Mouse (Mus musculus) fibroblast of lung, adult 2 months (primary cell): ENCODE results near the gene Wdr62.
"Not testable (repeated sequence)": the region's sequence is repeated elsewhere in the genome, so short reads cannot be mapped to it uniquely, and the experiment has no call there.

ENCODE experiments used
- DNase-seq: peaks from one replicate; pipeline ENCODE4 v3.0.0-alpha.2; 2011; ENCODE audit warnings: low read depth

The Wdr62 gene

GRCm38 (mm10) chr7:30265531-30265930 is 14.7 kb downstream of the Wdr62 start:
- no peak for DNase-seq

GRCm38 (mm10) chr7:30265041-30265440 is 15.2 kb downstream of the Wdr62 start:
- DNase-seq = no peak

GRCm38 (mm10) chr7:30251956-30252954 is 28.0 kb downstream of the Wdr62 start:
- no peak for DNase-seq

- DNase-seq = not testable (repeated sequence)
Measured at GRCm38 (mm10) chr7:30237374-30237773, 42.8 kb downstream of the Wdr62 start.

- DNase-seq = no peak
Measured at GRCm38 (mm10) chr7:30235625-30236024, 44.6 kb downstream of the Wdr62 start, which contains the start of gene Ovol3. Gene Ovol3, minus strand, starts transcription at chr7:30235725.

GRCm38 (mm10) chr7:30235091-30235490 is 45.1 kb downstream of the Wdr62 start:
- no peak for DNase-seq

GRCm38 (mm10) chr7:30234276-30234858 is 45.9 kb downstream of the Wdr62 start:
- DNase-seq = no peak

GRCm38 (mm10) chr7:30233387-30233786 is 46.8 kb downstream of the Wdr62 start:
- DNase-seq = no peak

GRCm38 (mm10) chr7:30232631-30233148 is 47.5 kb downstream of the Wdr62 start:
- DNase-seq = peak; percentile 33

GRCm38 (mm10) chr7:30231669-30232454 is 48.4 kb downstream of the Wdr62 start, which contains the start of the genes Polr2i and Tbcb:
Gene Polr2i, plus strand, starts transcription at chr7:30231948.
Gene Tbcb, minus strand, starts transcription at chr7:30232272.
- DNase-seq = peak; percentile 99

GRCm38 (mm10) chr7:30231328-30231668 is 48.9 kb downstream of the Wdr62 start:
- DNase-seq = no peak

GRCm38 (mm10) chr7:30224206-30224605 is 56.0 kb downstream of the Wdr62 start:
- DNase-seq = no peak

- no peak for DNase-seq
Measured at GRCm38 (mm10) chr7:30222205-30222604, 58.0 kb downstream of the Wdr62 start.

- no peak for DNase-seq
Measured at GRCm38 (mm10) chr7:30221433-30221832, 58.8 kb downstream of the Wdr62 start.

GRCm38 (mm10) chr7:30220008-30220356 is 60.2 kb downstream of the Wdr62 start:
- no peak for DNase-seq

GRCm38 (mm10) chr7:30219293-30220007 is 60.8 kb downstream of the Wdr62 start:
- DNase-seq = no peak

- no peak for DNase-seq
Measured at GRCm38 (mm10) chr7:30217277-30217676, 62.9 kb downstream of the Wdr62 start.

GRCm38 (mm10) chr7:30216723-30217151 is 63.5 kb downstream of the Wdr62 start:
- DNase-seq = no peak

GRCm38 (mm10) chr7:30215875-30216274 is 64.3 kb downstream of the Wdr62 start:
- no peak for DNase-seq

GRCm38 (mm10) chr7:30213881-30214280 is 66.3 kb downstream of the Wdr62 start:
- no peak for DNase-seq

GRCm38 (mm10) chr7:30211025-30211424 is 69.2 kb downstream of the Wdr62 start:
- DNase-seq = no peak
